Mouse (Mus musculus): Measurements from ENCODE around the gene Ppp1r35. TPM values are rescaled to one million over a fixed set of nuclear protein-coding genes. Genes with fewer than 3 reads are reported as not detected.

Gene Ppp1r35
- total RNA-seq, 2 experiments from 2014 or later, result 6.8 to 7.2 TPM

DNA sequence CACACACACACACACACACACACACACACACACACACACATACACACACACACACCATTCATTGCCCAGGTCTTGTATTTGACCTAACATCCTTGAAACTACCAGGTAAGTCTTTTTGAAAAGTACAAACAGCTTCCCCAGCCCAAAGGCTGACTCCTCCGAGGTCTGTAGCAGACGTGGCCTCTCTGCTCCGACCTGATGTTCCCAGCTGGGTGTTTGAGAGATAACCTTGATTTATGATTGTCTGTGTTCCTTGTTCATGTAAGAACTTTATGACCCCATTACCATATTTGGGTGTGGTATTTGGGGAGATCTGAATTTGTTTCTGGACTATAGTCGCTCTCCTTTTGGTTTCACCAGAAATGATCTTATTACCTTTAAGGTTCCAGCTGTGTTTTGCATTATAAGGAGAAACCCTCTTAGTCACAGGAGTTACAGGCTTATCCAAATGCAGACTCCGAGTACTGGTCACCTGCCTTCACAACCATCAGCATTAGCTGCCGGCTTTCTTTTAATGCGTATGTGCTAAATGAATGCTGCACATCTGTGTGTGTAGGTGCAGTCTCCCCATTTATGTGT is 1.3 kb upstream of the Ppp1r35 start:
- intact Hi-C loops (cut with DNase I; ENCODE audit: low total_unique reads), result no loop called here
- DNase-seq, result no peak

DNA sequence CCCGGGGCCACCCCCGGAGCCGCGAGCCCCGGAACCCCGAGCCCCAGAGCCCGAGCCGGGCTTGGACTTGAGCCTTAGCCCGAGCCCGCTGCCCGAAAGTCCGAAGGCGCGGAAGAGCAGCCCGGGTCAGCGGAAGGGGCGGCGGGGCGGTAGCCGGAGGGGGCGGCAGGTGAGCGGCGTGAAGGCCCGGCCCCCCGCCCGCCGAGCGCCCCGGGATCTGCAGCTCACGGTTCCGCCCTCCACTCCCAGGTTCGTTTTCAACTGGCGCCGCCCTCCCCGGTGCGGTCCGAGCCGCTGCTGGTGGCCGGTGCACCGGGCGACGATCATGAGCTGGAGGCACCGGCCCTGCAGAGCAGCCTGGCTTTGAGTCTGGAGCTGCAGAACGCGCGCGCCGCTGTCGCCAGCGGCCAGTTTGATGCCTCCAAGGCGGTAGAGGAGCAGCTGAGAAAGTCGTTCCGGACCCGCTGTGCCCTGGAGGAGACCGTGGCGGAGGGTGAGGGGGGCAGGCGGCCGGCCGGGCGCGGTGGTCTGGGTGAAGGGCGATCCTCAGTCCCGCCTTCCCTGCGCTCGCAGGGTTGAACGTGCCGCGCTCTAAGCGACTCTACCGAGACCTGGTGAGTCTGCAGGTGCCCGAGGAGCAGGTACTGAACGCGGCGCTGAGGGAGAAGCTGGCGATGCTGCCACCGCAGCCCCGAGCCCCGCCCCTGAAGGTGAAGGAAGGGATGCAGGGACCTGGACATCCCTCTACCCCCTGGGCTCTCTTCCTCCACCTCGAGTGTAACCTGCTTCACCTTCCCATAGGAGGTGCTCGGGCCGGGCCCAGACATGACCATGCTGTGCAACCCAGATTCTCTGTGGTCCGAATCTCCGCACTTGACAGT is 644 bp downstream of the Ppp1r35 start:
- no peak for DNase-seq
- intact Hi-C loops (cut with DNase I; ENCODE audit: low total_unique reads), result no loop called here

GRCm38 (mm10) chr5:137781661-137782060 is 3.0 kb downstream of the Ppp1r35 start:
- intact Hi-C loops (cut with DNase I; ENCODE audit: low total_unique reads), result no loop called here
- DNase-seq, result no peak

DNA sequence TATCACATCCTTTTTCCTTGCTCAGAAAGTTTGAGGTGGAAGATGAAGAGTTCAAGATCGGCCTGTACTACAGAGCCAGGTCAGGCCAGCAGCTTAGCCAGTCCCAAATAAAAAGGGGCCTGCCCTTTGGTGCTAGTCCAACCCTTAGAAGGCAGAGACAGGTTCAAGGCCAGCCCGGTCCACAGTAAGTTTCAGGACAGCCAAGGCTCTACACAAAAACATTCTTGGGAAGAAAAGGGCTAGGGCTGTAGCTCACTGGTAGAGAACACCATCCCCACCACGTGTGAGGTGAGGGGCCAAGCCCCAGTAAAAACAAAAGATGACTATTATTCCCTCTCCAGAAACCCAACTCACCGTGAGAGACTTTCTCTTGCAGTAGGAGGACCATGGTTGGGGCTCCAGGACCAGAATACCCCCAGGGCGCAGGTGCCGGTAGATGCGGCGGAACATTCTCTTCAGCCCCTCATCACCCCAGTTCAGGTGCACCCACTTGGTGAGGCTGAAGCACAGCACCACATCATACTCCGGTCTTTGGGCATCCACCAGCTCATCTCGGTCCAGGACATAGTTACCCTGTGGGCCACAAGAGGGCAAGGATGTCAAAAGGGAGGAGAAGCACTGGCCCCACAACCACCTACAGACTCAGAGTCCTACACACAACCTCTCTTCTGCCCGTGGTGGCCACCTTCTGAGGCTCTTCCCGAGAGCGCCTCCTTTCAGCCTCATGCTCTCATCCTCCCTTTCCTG is 4.3 kb downstream of the Ppp1r35 start:
- no peak for DNase-seq
- intact Hi-C loops (cut with DNase I; ENCODE audit: low total_unique reads), result no loop called here

- intact Hi-C loops (cut with DNase I; ENCODE audit: low total_unique reads), result no loop called here
Observed at GRCm38 (mm10) chr5:137783901-137784540, 5.4 kb downstream of the Ppp1r35 start.

GRCm38 (mm10) chr5:137784546-137784945 is 5.9 kb downstream of the Ppp1r35 start:
- no peak for DNase-seq
- intact Hi-C loops (cut with DNase I; ENCODE audit: low total_unique reads), result no loop called here

More at GRCm38 (mm10) chr5:137783901-137784540, 5.4 kb downstream of the Ppp1r35 start:
- DNase-seq, result no peak

DNA sequence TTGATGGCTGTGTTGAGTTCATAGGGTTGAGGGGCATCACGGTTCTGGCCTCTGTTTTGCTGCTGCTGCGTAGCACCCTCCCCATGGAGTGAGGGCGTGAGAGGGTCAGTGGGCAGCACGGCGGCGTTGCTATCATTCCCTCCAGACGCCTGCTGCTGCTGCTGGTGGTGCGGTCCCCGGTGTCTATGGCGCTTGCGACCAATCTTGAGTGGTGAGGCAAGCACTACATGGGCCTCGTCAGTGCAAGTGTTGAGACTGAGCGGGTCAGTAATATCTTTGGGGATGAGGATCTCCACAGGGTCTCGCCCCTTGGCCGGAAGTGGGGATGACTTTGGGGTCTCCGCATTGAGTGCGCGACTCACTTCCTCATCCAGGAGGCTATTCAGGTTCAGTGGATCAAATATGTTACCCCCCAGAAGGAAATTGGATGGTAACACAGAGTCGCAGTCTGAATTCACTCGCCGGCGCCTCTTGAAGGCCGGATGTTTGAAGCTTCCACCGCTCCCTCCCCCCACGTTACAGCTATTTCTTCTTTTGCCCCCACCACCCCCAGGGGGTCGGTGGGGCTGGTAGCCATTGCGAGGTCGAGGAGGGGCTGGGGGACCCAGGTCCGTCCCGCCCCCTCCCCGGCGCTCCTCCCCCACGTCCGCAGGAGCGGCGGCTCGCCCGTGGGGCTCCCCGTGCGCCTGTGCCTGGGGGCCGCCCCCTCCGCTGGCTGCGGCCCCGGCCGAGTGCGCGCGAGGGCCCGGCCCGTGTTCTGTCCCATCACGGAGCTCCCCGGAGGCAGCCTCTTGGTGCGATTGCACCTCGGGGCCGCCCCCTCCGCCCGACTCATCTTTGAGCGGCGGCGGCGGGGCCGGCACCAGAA is 6.7 kb downstream of the Ppp1r35 start:
- intact Hi-C loops (cut with DNase I; ENCODE audit: low total_unique reads), result no loop called here
- DNase-seq, result peak; percentile 55

DNA sequence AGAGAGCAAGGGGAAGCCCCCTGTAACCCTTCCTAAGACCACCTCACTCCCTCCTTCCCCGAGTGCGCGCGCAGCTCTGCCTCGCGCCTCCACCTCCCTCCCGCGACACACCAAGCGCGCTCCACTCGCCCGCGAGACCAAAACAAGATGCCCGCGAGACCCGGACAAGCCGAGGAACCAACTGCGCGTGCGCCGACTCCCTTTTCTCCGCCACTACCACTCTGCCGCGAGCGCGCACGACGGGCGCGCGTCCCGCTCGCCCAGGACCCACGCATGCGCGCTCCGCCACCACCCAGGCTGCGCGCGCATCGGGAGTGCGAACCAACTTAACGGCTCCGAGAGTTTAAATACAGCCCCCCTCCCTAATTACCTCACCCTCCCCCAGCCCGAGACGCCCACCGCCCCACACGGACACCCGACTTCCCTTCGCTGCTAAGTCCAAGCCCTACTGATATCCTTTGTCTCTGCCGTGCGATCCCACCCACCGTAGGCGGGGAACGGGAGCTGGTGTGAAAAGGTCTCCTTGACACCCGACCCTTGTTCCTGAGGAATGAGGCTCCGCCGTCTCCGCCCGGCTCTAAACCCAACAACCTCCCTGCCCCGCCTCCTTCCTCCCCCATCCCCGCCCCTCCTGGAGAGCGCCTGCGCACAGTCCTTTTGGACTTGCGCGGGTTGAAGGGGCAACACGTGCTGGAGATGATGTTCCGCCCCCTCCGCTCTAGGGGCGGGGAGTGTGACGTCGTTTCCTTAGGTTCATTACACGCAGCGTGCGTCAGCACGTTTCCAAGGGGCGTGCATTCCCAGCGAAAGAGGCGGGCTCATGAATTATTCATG is 7.7 kb downstream of the Ppp1r35 start:
- intact Hi-C loops (cut with DNase I; ENCODE audit: low total_unique reads), result no loop called here

GRCm38 (mm10) chr5:137787151-137787928 is 8.7 kb downstream of the Ppp1r35 start, which contains the start of the genes Mepce and Zcwpw1:
Gene Mepce, minus strand, starts transcription at chr5:137787655.
Gene Zcwpw1, plus strand, starts transcription at chr5:137787798.
- intact Hi-C loops (cut with DNase I; ENCODE audit: low total_unique reads), result no loop called here
- peak; percentile 93 for DNase-seq

More for the DNA sequence above, 7.7 kb downstream of the Ppp1r35 start:
- peak; percentile 99 for DNase-seq

- intact Hi-C loops (cut with DNase I; ENCODE audit: low total_unique reads), result no loop called here
Observed at GRCm38 (mm10) chr5:137788171-137788570, 9.5 kb downstream of the Ppp1r35 start.

GRCm38 (mm10) chr5:137788946-137789531 is 10.4 kb downstream of the Ppp1r35 start:
- no peak for DNase-seq
- intact Hi-C loops (cut with DNase I; ENCODE audit: low total_unique reads), result no loop called here

More at GRCm38 (mm10) chr5:137788171-137788570, 9.5 kb downstream of the Ppp1r35 start:
- peak; percentile 18 for DNase-seq

DNA sequence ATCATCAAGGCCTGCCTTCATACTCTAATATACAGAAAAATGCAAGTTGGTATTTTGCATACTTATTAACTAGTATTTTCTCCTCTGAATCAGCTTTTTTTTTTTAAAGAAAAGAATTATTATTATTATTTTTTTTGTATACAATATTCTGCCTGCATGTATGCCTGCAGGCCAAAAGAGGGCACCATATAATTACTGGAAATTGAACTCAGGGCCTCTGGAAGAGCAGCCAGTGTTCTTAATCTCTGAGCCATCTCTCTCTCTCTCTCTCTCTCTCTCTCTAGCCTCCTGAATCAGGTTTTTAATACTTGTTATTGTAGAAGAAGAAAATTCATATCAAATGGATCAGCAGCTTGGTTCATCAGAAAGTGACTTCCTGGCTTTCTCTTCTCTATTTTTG is 12.9 kb downstream of the Ppp1r35 start:
- DNase-seq, result no peak
- intact Hi-C loops (cut with DNase I; ENCODE audit: low total_unique reads), result loop anchor here (5.0 kb wide), 1 partner anchor 86 kb away; no protein-coding TSS in a partner anchor

DNA sequence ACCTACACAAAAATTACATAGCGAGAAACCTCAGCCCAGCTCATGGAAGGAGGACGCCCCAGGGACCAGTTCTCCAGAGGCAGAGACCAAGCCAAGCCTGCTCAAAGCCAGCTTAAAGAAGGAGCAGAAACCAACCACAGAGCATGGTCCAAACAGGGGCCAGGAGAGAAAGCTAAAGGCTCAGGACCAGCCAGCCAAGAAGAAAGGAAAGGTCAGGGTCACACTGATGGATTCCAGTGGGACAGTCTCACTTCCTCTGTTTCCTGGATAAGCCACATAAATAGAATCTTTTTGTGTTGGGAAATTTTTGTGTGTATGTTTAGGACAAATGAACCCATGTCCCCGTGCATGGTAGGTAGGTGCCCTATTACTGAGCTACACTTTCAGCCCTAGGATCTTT is 18.0 kb downstream of the Ppp1r35 start:
- DNase-seq, result no peak
- intact Hi-C loops (cut with DNase I; ENCODE audit: low total_unique reads), result no loop called here

GRCm38 (mm10) chr5:137800917-137801316 is 22.3 kb downstream of the Ppp1r35 start:
- no peak for DNase-seq
- intact Hi-C loops (cut with DNase I; ENCODE audit: low total_unique reads), result no loop called here

- intact Hi-C loops (cut with DNase I; ENCODE audit: low total_unique reads), result no loop called here
Observed at GRCm38 (mm10) chr5:137806158-137806557, 27.5 kb downstream of the Ppp1r35 start.

DNA sequence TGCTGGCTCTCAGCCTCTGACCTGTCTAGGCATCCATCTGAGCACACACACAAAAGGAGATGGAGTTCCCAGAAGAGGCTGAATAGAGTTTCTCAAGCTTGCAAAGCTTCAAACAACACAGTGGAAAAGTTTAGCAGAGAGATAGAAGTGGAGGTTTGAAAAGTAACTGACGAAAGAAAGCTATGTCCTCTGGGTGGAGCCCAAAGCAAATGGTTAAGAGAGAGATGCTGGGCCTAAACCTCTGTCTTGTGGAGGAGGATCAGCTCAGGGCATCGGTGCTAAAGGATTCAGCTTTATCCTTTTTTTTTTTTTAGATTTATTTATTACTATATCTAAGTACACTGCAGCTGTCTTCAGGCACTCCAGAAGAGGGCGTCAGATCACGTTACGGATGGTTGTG is 29.7 kb downstream of the Ppp1r35 start:
- intact Hi-C loops (cut with DNase I; ENCODE audit: low total_unique reads), result no loop called here
- no peak for DNase-seq

More at GRCm38 (mm10) chr5:137806158-137806557, 27.5 kb downstream of the Ppp1r35 start:
- DNase-seq, result no peak

Measured in gastrocnemius, postnatal 14 days (tissue).